Mouse (Mus musculus): ENCODE data around the gene Prkacb.
"Not testable (repeated sequence)": the region's sequence is repeated elsewhere in the genome, so short reads cannot be mapped to it uniquely, and the experiment has no call there.

Prkacb gene

GRCm38 (mm10) chr3:146778451-146778850, 34.3 kb downstream of the Prkacb start:
- no peak for DNase-seq (ENCODE audit: low read depth, low spot score)

GRCm38 (mm10) chr3:146776711-146777110, 36.1 kb downstream of the Prkacb start:
- DNase-seq (ENCODE audit: low read depth, low spot score), result no peak

- DNase-seq (ENCODE audit: low read depth, low spot score), result no peak
Observed at GRCm38 (mm10) chr3:146770853-146771252, 41.9 kb downstream of the Prkacb start.

GRCm38 (mm10) chr3:146769940-146770659, 42.7 kb downstream of the Prkacb start:
- DNase-seq (ENCODE audit: low read depth, low spot score), result peak; percentile 57

- no peak for DNase-seq (ENCODE audit: low read depth, low spot score)
Observed at GRCm38 (mm10) chr3:146769569-146769939, 43.2 kb downstream of the Prkacb start.

- DNase-seq (ENCODE audit: low read depth, low spot score), result peak; percentile 37
Observed at GRCm38 (mm10) chr3:146768921-146769320, 43.9 kb downstream of the Prkacb start.

- no peak for DNase-seq (ENCODE audit: low read depth, low spot score)
Observed at GRCm38 (mm10) chr3:146768360-146768759, 44.4 kb downstream of the Prkacb start.

- peak; percentile 44 for DNase-seq (ENCODE audit: low read depth, low spot score)
Observed at GRCm38 (mm10) chr3:146766701-146767181, 46.0 kb downstream of the Prkacb start.

GRCm38 (mm10) chr3:146766071-146766605, 46.7 kb downstream of the Prkacb start:
- DNase-seq (ENCODE audit: low read depth, low spot score), result peak; percentile 41

GRCm38 (mm10) chr3:146764871-146765529, 47.8 kb downstream of the Prkacb start:
- DNase-seq (ENCODE audit: low read depth, low spot score), result no peak

GRCm38 (mm10) chr3:146763054-146763453, 49.7 kb downstream of the Prkacb start:
- not testable (repeated sequence) for DNase-seq (ENCODE audit: low read depth, low spot score)

- no peak for DNase-seq (ENCODE audit: low read depth, low spot score)
Observed at GRCm38 (mm10) chr3:146761276-146761675, 51.5 kb downstream of the Prkacb start.

GRCm38 (mm10) chr3:146757970-146758960, 54.5 kb downstream of the Prkacb start:
- no peak for DNase-seq (ENCODE audit: low read depth, low spot score)

- no peak for DNase-seq (ENCODE audit: low read depth, low spot score)
Observed at GRCm38 (mm10) chr3:146754270-146754669, 58.5 kb downstream of the Prkacb start.

GRCm38 (mm10) chr3:146741564-146742202, 71.1 kb downstream of the Prkacb start:
- DNase-seq (ENCODE audit: low read depth, low spot score), result no peak

- DNase-seq (ENCODE audit: low read depth, low spot score), result no peak
Observed at GRCm38 (mm10) chr3:146741158-146741557, 71.6 kb downstream of the Prkacb start.

- not testable (repeated sequence) for DNase-seq (ENCODE audit: low read depth, low spot score)
Observed at GRCm38 (mm10) chr3:146736186-146736585, 76.6 kb downstream of the Prkacb start.

GRCm38 (mm10) chr3:146735657-146736056, 77.1 kb downstream of the Prkacb start:
- no peak for DNase-seq (ENCODE audit: low read depth, low spot score)

GRCm38 (mm10) chr3:146734907-146735629, 77.7 kb downstream of the Prkacb start:
- no peak for DNase-seq (ENCODE audit: low read depth, low spot score)

GRCm38 (mm10) chr3:146731499-146731898, 81.3 kb downstream of the Prkacb start:
- no peak for DNase-seq (ENCODE audit: low read depth, low spot score)
